Mouse (Mus musculus): ENCODE results near the gene Bmpr2. TPM values are rescaled to one million over a fixed set of nuclear protein-coding genes. Genes with fewer than 3 reads are reported as not detected.

Gene Bmpr2
- polyA plus RNA-seq (2017; shearing (Covaris generic)) = 1.3 TPM

GRCm38 (mm10) chr1:59763164-59763768 is at the start of gene Bmpr2:
Bmpr2 (plus strand) TSS chr1:59763400.

GRCm38 (mm10) chr1:59912413-59913157 is 149.4 kb downstream of the Bmpr2 start, which contains the start of gene Fam117b:
Fam117b (plus strand) TSS chr1:59913006.

Other genes starting within 250 kb of the Bmpr2 start
- 2.3 TPM for gene Gm973, start 247.1 kb upstream of the Bmpr2 start, polyA plus RNA-seq (2017; shearing (Covaris generic))
- gene Sumo1, start 92.6 kb upstream of the Bmpr2 start, polyA plus RNA-seq (2017; shearing (Covaris generic)) = 426 TPM
- gene Nop58, start 78.4 kb upstream of the Bmpr2 start, polyA plus RNA-seq (2017; shearing (Covaris generic)) = 186 TPM
- gene Fam117b, start 149.6 kb downstream of the Bmpr2 start, polyA plus RNA-seq (2017; shearing (Covaris generic)) = 7.8 TPM

All from inflammation-experienced regulatory T-cells, adult 16 weeks (primary cell).